Mouse (Mus musculus): ENCODE results near the gene Slc22a12.

- TF ChIP-seq USF1 (IDR thresholded peaks at IDR 0.05; ENCODE audit: low read depth): no peak
- no peak for TF ChIP-seq CTCF (IDR thresholded peaks at IDR 0.05; ENCODE audit: control insufficient read depth, insufficient read depth, insufficient read length)
- TF ChIP-seq MAX (IDR thresholded peaks at IDR 0.05): no peak
- TF ChIP-seq CEBPB (IDR thresholded peaks at IDR 0.05; ENCODE audit: low read depth): no peak
- no peak for TF ChIP-seq MYOD1 (IDR thresholded peaks at IDR 0.05; ENCODE audit: control insufficient read depth, insufficient read length, low read depth)
- no peak for TF ChIP-seq MYOG (IDR thresholded peaks at IDR 0.05; ENCODE audit: control insufficient read depth, extremely low read depth, insufficient read length)
- no peak for TF ChIP-seq FOSL1 (IDR thresholded peaks at IDR 0.05; ENCODE audit: insufficient read depth, low read length, poor library complexity, severe bottlenecking)
Observed at GRCm38 (mm10) chr19:6538546-6538945, 4.3 kb downstream of the Slc22a12 start.

Measured in C2C12 (cell line).